Mouse (Mus musculus) liver, embryonic 14.5 days (tissue): ENCODE data around the gene Actn2.

Source experiments
- CTCF ChIP-seq: IDR thresholded peaks from 2 replicates; pipeline ENCODE4 v1.5.1; 2016; ENCODE audit warnings: antibody characterized with exemption, low read depth, control low read depth
- EP300 ChIP-seq: IDR thresholded peaks from 2 replicates; pipeline ENCODE4 v1.6.1; 2016; ENCODE audit warnings: antibody characterized with exemption, low read depth

GRCm38 (mm10) chr13:12245938-12246337 is 94.6 kb downstream of the Actn2 start:
- no peak for TF ChIP-seq CTCF
- no peak for TF ChIP-seq EP300
